Mouse (Mus musculus) heart, embryonic 16.5 days (tissue): ENCODE measurements around the gene Zfp446. TPM values are rescaled to one million over a fixed set of nuclear protein-coding genes. Genes with fewer than 3 reads are reported as not detected.
A peak's percentile ranks its signal among the peaks of the same experiment; 100 is the strongest.

Experiments
- ATAC-seq: fragments of 200-750 bp; cut with Nextera tagmentation; replicated peaks from 2 replicates; pipeline ENCODE4 v1.8.0; 2017; ENCODE audit warnings: moderate number of reproducible peaks; ENCODE audit not compliant: insufficient read depth, low FRiP score; ENCODE audit errors: extremely low read depth
- H3K27ac ChIP-seq: fragments of 300-500 bp; sonication (generic); 2 replicates; pipeline ENCODE4 v1.5.1; 2014; ENCODE audit warnings: mild to moderate bottlenecking, low read length, control low read depth, moderate library complexity
- H3K27me3 ChIP-seq: fragments of 300-500 bp; sonication (generic); 2 replicates; pipeline ENCODE4 v1.6.1; 2014; ENCODE audit warnings: low read length, mixed read lengths; ENCODE audit not compliant: control insufficient read depth, insufficient read depth
- H3K36me3 ChIP-seq: fragments of 300-500 bp; sonication (generic); 2 replicates; pipeline ENCODE4 v1.6.1; 2014; ENCODE audit not compliant: control insufficient read depth, insufficient read depth
- H3K4me1 ChIP-seq: fragments of 300-500 bp; sonication (generic); 2 replicates; pipeline ENCODE4 v1.6.1; 2014; ENCODE audit warnings: low read length, mixed read lengths; ENCODE audit not compliant: control insufficient read depth, insufficient read depth
- H3K4me2 ChIP-seq: fragments of 300-500 bp; sonication (generic); 2 replicates; pipeline ENCODE4 v1.6.1; 2014; ENCODE audit warnings: low read depth, mild to moderate bottlenecking, control low read depth, low read length
- H3K4me3 ChIP-seq: fragments of 300-500 bp; sonication (generic); 2 replicates; pipeline ENCODE4 v1.5.1; 2014; ENCODE audit warnings: mild to moderate bottlenecking, control low read depth, low read length
- H3K9ac ChIP-seq: fragments of 300-500 bp; sonication (generic); 2 replicates; pipeline ENCODE4 v1.6.1; 2014; ENCODE audit warnings: low read length, control low read depth
- H3K9me3 ChIP-seq: fragments of 300-500 bp; sonication (generic); replicated peaks from 2 replicates; pipeline ENCODE4 v1.6.1; 2016; ENCODE audit warnings: low read length; ENCODE audit not compliant: control insufficient read depth
- WGBS: fragments of 180-500 bp; shearing (Covaris S2); extraction: QIAGEN DNeasy Blood & Tissue Kit; methylation state at CpG from one replicate; pipeline ENCODE4 v1.1.7; 2014; 5-methylcytosine and 5-hydroxymethylcytosine counted together
- polyA plus RNA-seq: library from polyadenylated mRNA; unstranded; fragments of >200 nt; fragmentation: Nextera tagmentation; extraction: Ambion mirVana; gene quantifications from 2 replicates; pipeline ENCODE4 v1.2.1, GENCODE M21; 2015

The Zfp446 gene
- polyA plus RNA-seq, 1 experiment from 2014 or later: 6.5 TPM

- 90% methylated on average over 4 of the region's 4 CpGs for WGBS
- no peaks in the 10 kb centered on the region for H3K27me3 ChIP-seq
- no peak overlapping the region for H3K27ac ChIP-seq
- peaks cover 63% of the 10 kb centered on the region for H3K36me3 ChIP-seq
- ATAC-seq: no peak
- H3K4me2 ChIP-seq: no peak overlapping the region
- H3K4me1 ChIP-seq: peaks cover 25% of the 10 kb centered on the region
- H3K4me3 ChIP-seq: no peak overlapping the region
- H3K9ac ChIP-seq: no peak overlapping the region
- no peaks in the 10 kb centered on the region for H3K9me3 ChIP-seq
Measured at GRCm38 (mm10) chr7:13028986-13029385, 51.3 kb downstream of the Zfp446 start.

- WGBS: 76% methylated on average over 5 of the region's 5 CpGs
- H3K4me2 ChIP-seq: no peak overlapping the region
- no peak overlapping the region for H3K9ac ChIP-seq
- no peak overlapping the region for H3K4me3 ChIP-seq
- no peak overlapping the region for H3K27ac ChIP-seq
- H3K36me3 ChIP-seq: peaks cover 74% of the 10 kb centered on the region
- no peaks in the 10 kb centered on the region for H3K27me3 ChIP-seq
- no peak for ATAC-seq
- H3K9me3 ChIP-seq: no peaks in the 10 kb centered on the region
- peaks cover 22% of the 10 kb centered on the region for H3K4me1 ChIP-seq
Measured at GRCm38 (mm10) chr7:13031069-13031468, 53.4 kb downstream of the Zfp446 start.

- Histone ChIP-seq H3K27me3 (no peaks in the 10 kb centered on the region), H3K27ac (no peak overlapping the region), H3K4me3 (no peak overlapping the region), H3K9ac (no peak overlapping the region), H3K4me1 (peaks cover 24% of the 10 kb centered on the region), H3K4me2 (no peak overlapping the region), H3K9me3 (no peaks in the 10 kb centered on the region), H3K36me3 (peaks cover 68% of the 10 kb centered on the region)
- ATAC-seq: no peak
- 83% methylated on average over 2 of the region's 2 CpGs for WGBS
Measured at GRCm38 (mm10) chr7:13031983-13032382, 54.3 kb downstream of the Zfp446 start.

GRCm38 (mm10) chr7:13032541-13032940 lies 54.9 kb downstream of the Zfp446 start:
- Histone ChIP-seq H3K4me3 (no peak overlapping the region), H3K36me3 (peaks cover 62% of the 10 kb centered on the region), H3K4me2 (no peak overlapping the region), H3K9ac (no peak overlapping the region), H3K4me1 (peaks cover 24% of the 10 kb centered on the region), H3K27ac (no peak overlapping the region), H3K9me3 (no peaks in the 10 kb centered on the region), H3K27me3 (no peaks in the 10 kb centered on the region)
- no peak for ATAC-seq
- WGBS: 86% methylated on average over 7 of the region's 7 CpGs

- H3K27me3 ChIP-seq: no peaks in the 10 kb centered on the region
- H3K4me1 ChIP-seq: peaks cover 24% of the 10 kb centered on the region
- no peaks in the 10 kb centered on the region for H3K9me3 ChIP-seq
- peak overlapping the region; percentile 85 for H3K27ac ChIP-seq
- H3K4me3 ChIP-seq: peak overlapping the region; percentile 74
- H3K4me2 ChIP-seq: peak overlapping the region; percentile 86
- WGBS: 42% methylated on average over 13 of the region's 13 CpGs
- peak overlapping the region; percentile 85 for H3K9ac ChIP-seq
- peaks cover 51% of the 10 kb centered on the region for H3K36me3 ChIP-seq
- no peak for ATAC-seq
Measured at GRCm38 (mm10) chr7:13033451-13034147, 56.0 kb downstream of the Zfp446 start.

- no peaks in the 10 kb centered on the region for H3K9me3 ChIP-seq
- whole genome bisulfite sequencing: under 1% methylated on average over 45 of the region's 45 CpGs
- no peaks in the 10 kb centered on the region for H3K27me3 ChIP-seq
- H3K36me3 ChIP-seq: peaks cover 44% of the 10 kb centered on the region
- peak within 1 kb of the TSS; percentile 85 for H3K9ac ChIP-seq
- H3K4me2 ChIP-seq: peak within 1 kb of the TSS; percentile 86
- peak within 1 kb of the TSS; percentile 85 for H3K27ac ChIP-seq
- H3K4me3 ChIP-seq: peak within 1 kb of the TSS; percentile 74
- H3K4me1 ChIP-seq: peaks cover 31% of the 10 kb centered on the region
- peak; percentile 67 for ATAC-seq
Measured at GRCm38 (mm10) chr7:13034148-13034977, 56.7 kb downstream of the Zfp446 start, which contains the start of gene Chmp2a. Gene Chmp2a, minus strand, starts transcription at chr7:13034807.

Other genes with a start within 250 kb of the Zfp446 start
- not detected in 2 replicates for gene Vmn2r56, start 242.8 kb upstream of the Zfp446 start, polyA plus RNA-seq
- gene Zscan18, start 174.2 kb upstream of the Zfp446 start, polyA plus RNA-seq: 4.4 and 5.9 TPM in 2 replicates
- 8.9 and 11.2 TPM in 2 replicates for gene Zfp329, start 159.0 kb upstream of the Zfp446 start, polyA plus RNA-seq
- gene Zfp110, start 143.1 kb upstream of the Zfp446 start, polyA plus RNA-seq: 23.9 and 26.5 TPM in 2 replicates
- 2.7 and 3.2 TPM in 2 replicates for gene Zfp128, start 96.7 kb upstream of the Zfp446 start, polyA plus RNA-seq
- 9.9 and 10.8 TPM in 2 replicates for gene Zscan22, start 80.0 kb upstream of the Zfp446 start, polyA plus RNA-seq
- 521 and 529 TPM in 2 replicates for gene Rps5, start 55.6 kb upstream of the Zfp446 start, polyA plus RNA-seq
- gene Rnf225, start 50.4 kb upstream of the Zfp446 start, polyA plus RNA-seq: 0.47 and 0.74 TPM in 2 replicates
- 6.5 and 6.7 TPM in 2 replicates for gene Zfp324, start 12.0 kb upstream of the Zfp446 start, polyA plus RNA-seq
- gene Slc27a5, start 20.3 kb downstream of the Zfp446 start, polyA plus RNA-seq: not detected in 2 replicates
- 123 and 143 TPM in 2 replicates for gene Trim28, start 21.3 kb downstream of the Zfp446 start, polyA plus RNA-seq
- 17.4 and 20.4 TPM in 2 replicates for gene Zbtb45, start 32.2 kb downstream of the Zfp446 start, polyA plus RNA-seq
- 146 TPM in 2 replicates for gene Chmp2a, start 57.0 kb downstream of the Zfp446 start, polyA plus RNA-seq
- gene Ube2m, start 60.4 kb downstream of the Zfp446 start, polyA plus RNA-seq: 49.0 and 94.2 TPM in 2 replicates
- gene Mzf1, start 76.9 kb downstream of the Zfp446 start, polyA plus RNA-seq: 1.7 and 2.1 TPM in 2 replicates
- gene Vmn1r85, start 117.3 kb downstream of the Zfp446 start, polyA plus RNA-seq: not detected in 2 replicates
- gene Vmn1r86, start 142.1 kb downstream of the Zfp446 start, polyA plus RNA-seq: not detected in 2 replicates
- gene Vmn1r87, start 162.3 kb downstream of the Zfp446 start, polyA plus RNA-seq: not detected in 2 replicates
- gene Vmn1r88, start 181.7 kb downstream of the Zfp446 start, polyA plus RNA-seq: 0.01 TPM in 1 of 2 replicates, not detected in the other
- gene Vmn1r89, start 235.2 kb downstream of the Zfp446 start, polyA plus RNA-seq: not detected in 2 replicates